Mouse (Mus musculus) MEL (cell line): ENCODE results near the gene Prkag2. TPM values are rescaled to one million over a fixed set of nuclear protein-coding genes. Genes with fewer than 3 reads are reported as not detected.

Source experiments
- DNase-seq: peaks from one replicate; pipeline ENCODE4 v3.0.0; 2011; ENCODE audit warnings: low read depth, low spot score
- H3K27ac ChIP-seq: 2 replicates; pipeline ENCODE4 v1.5.1; 2012; ENCODE audit warnings: low read depth, mild to moderate bottlenecking, control low read depth, low read length, moderate library complexity; ENCODE audit not compliant: control insufficient read depth
- H3K27me3 ChIP-seq, 2 experiments: fragments of 150-350 bp in 1 of 2; sonication (generic) in 1 of 2; 2 replicates each; pipeline ENCODE4 v1.6.1; 2012; ENCODE audit warnings: low read length in 2 of 2, mild to moderate bottlenecking in 2 of 2, improper control_type of control experiment in 1 of 2, moderate library complexity in 1 of 2; ENCODE audit not compliant: insufficient read depth in 2 of 2, control insufficient read depth in 1 of 2
- H3K36me3 ChIP-seq, 2 experiments: 2 replicates each; pipeline ENCODE4 v1.6.1; 2012 to 2014; ENCODE audit warnings: low read length in 2 of 2, improper control_type of control experiment in 1 of 2, inconsistent platforms in 1 of 2, mild to moderate bottlenecking in 1 of 2; ENCODE audit not compliant: insufficient read depth in 2 of 2, control insufficient read depth in 1 of 2
- H3K4me1 ChIP-seq, 2 experiments: fragments of 150-350 bp in 1 of 2; sonication (generic) in 1 of 2; 2 replicates each; pipeline ENCODE4 v1.6.1; 2012; ENCODE audit warnings: low read length in 2 of 2, improper control_type of control experiment in 1 of 2, mild to moderate bottlenecking in 1 of 2; ENCODE audit not compliant: insufficient read depth in 2 of 2, control insufficient read depth in 1 of 2
- H3K4me3 ChIP-seq, 2 experiments: fragments of 150-350 bp in 1 of 2; sonication (generic) in 1 of 2; 2 replicates each; pipeline ENCODE4 v1.5.1; 2012; ENCODE audit warnings: low read depth in 2 of 2, low read length in 2 of 2, mild to moderate bottlenecking in 2 of 2, moderate library complexity in 2 of 2, control low read depth in 1 of 2, improper control_type of control experiment in 1 of 2; ENCODE audit not compliant: control insufficient read depth in 1 of 2, insufficient read depth in 1 of 2
- H3K79me2 ChIP-seq: 2 replicates; pipeline ENCODE4 v1.6.1; 2012; ENCODE audit warnings: mild to moderate bottlenecking, low read length, moderate library complexity; ENCODE audit not compliant: control insufficient read depth, poor library complexity, insufficient read depth
- H3K9ac ChIP-seq: 2 replicates; pipeline ENCODE4 v1.6.1; 2012; ENCODE audit warnings: low read depth, mild to moderate bottlenecking, control low read depth, low read length, moderate library complexity; ENCODE audit not compliant: control insufficient read depth, poor library complexity, severe bottlenecking
- H3K9me3 ChIP-seq: fragments of 150-350 bp; sonication (generic); replicated peaks from 2 replicates; pipeline ENCODE4 v1.6.1; 2012; ENCODE audit warnings: mild to moderate bottlenecking, low read length, improper control_type of control experiment, moderate library complexity; ENCODE audit not compliant: insufficient read depth
- CHD2 ChIP-seq: IDR thresholded peaks from 2 replicates; pipeline ENCODE4 v1.6.1; 2011; ENCODE audit warnings: low read length, improper control_type of control experiment
- CTCF ChIP-seq, 3 experiments: IDR thresholded peaks in 2 of 3; conservative IDR thresholded peaks in 1 of 3; 2 replicates each; pipeline ENCODE4 v1.5.1; 2011 to 2012; ENCODE audit warnings: low read length in 3 of 3, low read depth in 2 of 3, mild to moderate bottlenecking in 2 of 3, improper control_type of control experiment in 1 of 3, inconsistent platforms in 1 of 3, mixed read lengths in 1 of 3, moderate library complexity in 1 of 3; ENCODE audit not compliant: control insufficient read depth in 1 of 3, insufficient read depth in 1 of 3, poor library complexity in 1 of 3, severe bottlenecking in 1 of 3
- E2F4 ChIP-seq: IDR thresholded peaks from 2 replicates; pipeline ENCODE4 v1.6.1; 2011; ENCODE audit warnings: low read depth, low read length, improper control_type of control experiment, borderline replicate concordance
- HCFC1 ChIP-seq: IDR thresholded peaks from 2 replicates; pipeline ENCODE4 v1.6.1; 2012; ENCODE audit warnings: low read depth, mild to moderate bottlenecking, inconsistent platforms, low read length, improper control_type of control experiment, moderate library complexity
- JUND ChIP-seq: IDR thresholded peaks from 2 replicates; pipeline ENCODE4 v1.6.1; 2011; ENCODE audit warnings: low read depth, mild to moderate bottlenecking, improper control_type of control experiment, low read length
- KAT2A ChIP-seq: conservative IDR thresholded peaks from 2 replicates; pipeline ENCODE4 v1.6.1; 2012; ENCODE audit warnings: low read depth, low read length, improper control_type of control experiment, inconsistent platforms
- MAFK ChIP-seq: IDR thresholded peaks from 2 replicates; pipeline ENCODE4 v1.6.1; 2011; ENCODE audit warnings: low read depth, mild to moderate bottlenecking, low read length, improper control_type of control experiment, borderline replicate concordance
- MAX ChIP-seq: IDR thresholded peaks from 2 replicates; pipeline ENCODE4 v1.6.1; 2011; ENCODE audit warnings: low read length, improper control_type of control experiment
- MAZ ChIP-seq: IDR thresholded peaks from 2 replicates; pipeline ENCODE4 v1.6.1; 2012; ENCODE audit warnings: low read depth, mild to moderate bottlenecking, inconsistent platforms, low read length, improper control_type of control experiment
- MEF2A ChIP-seq: IDR thresholded peaks from 2 replicates; pipeline ENCODE4 v1.6.1; 2014; ENCODE audit warnings: low read depth, mild to moderate bottlenecking, inconsistent platforms, low read length, improper control_type of control experiment; ENCODE audit not compliant: poor library complexity, insufficient replicate concordance, severe bottlenecking; ENCODE audit errors: extremely low read depth
- MXI1 ChIP-seq: IDR thresholded peaks from 2 replicates; pipeline ENCODE4 v1.6.1; 2011; ENCODE audit warnings: mild to moderate bottlenecking, low read depth, low read length, improper control_type of control experiment
- MYC ChIP-seq: IDR thresholded peaks from 2 replicates; pipeline ENCODE4 v1.6.1; 2011; ENCODE audit warnings: low read depth, mild to moderate bottlenecking, low read length, improper control_type of control experiment, moderate library complexity
- NELFE ChIP-seq: IDR thresholded peaks from 2 replicates; pipeline ENCODE4 v1.6.1; 2011; ENCODE audit warnings: low read depth, low read length, improper control_type of control experiment
- NRF1 ChIP-seq: IDR thresholded peaks from 2 replicates; pipeline ENCODE4 v1.6.1; 2014; ENCODE audit warnings: low read depth, mild to moderate bottlenecking, inconsistent platforms, low read length, improper control_type of control experiment, moderate library complexity; ENCODE audit not compliant: poor library complexity, insufficient read depth, severe bottlenecking
- POLR2A ChIP-seq, 2 experiments: IDR thresholded peaks; 2 replicates each; pipeline ENCODE4 v1.6.1; 2011 to 2012; ENCODE audit warnings: low read length in 2 of 2, mild to moderate bottlenecking in 2 of 2, control low read depth in 1 of 2, improper control_type of control experiment in 1 of 2, low read depth in 1 of 2, moderate library complexity in 1 of 2; ENCODE audit not compliant: control insufficient read depth in 1 of 2, insufficient read depth in 1 of 2, poor library complexity in 1 of 2
- POLR2AphosphoS2 ChIP-seq: IDR thresholded peaks from 2 replicates; pipeline ENCODE4 v1.6.1; 2011; ENCODE audit warnings: low read length, improper control_type of control experiment
- RAD21 ChIP-seq: IDR thresholded peaks from 2 replicates; pipeline ENCODE4 v1.6.1; 2011; ENCODE audit warnings: mild to moderate bottlenecking, low read depth, low read length, improper control_type of control experiment
- RCOR1 ChIP-seq: IDR thresholded peaks from 2 replicates; pipeline ENCODE4 v1.6.1; 2012; ENCODE audit warnings: low read depth, mild to moderate bottlenecking, inconsistent platforms, low read length, improper control_type of control experiment
- SIN3A ChIP-seq: IDR thresholded peaks from 2 replicates; pipeline ENCODE4 v1.6.1; 2012; ENCODE audit warnings: low read length, improper control_type of control experiment, inconsistent platforms
- SMC3 ChIP-seq: IDR thresholded peaks from 2 replicates; pipeline ENCODE4 v1.6.1; 2011; ENCODE audit warnings: low read depth, low read length, improper control_type of control experiment
- TBP ChIP-seq: IDR thresholded peaks from 2 replicates; pipeline ENCODE4 v1.8.0; 2011; ENCODE audit warnings: low read depth, low read length, improper control_type of control experiment
- TCF12 ChIP-seq: IDR thresholded peaks from 2 replicates; pipeline ENCODE4 v1.6.1; 2014; ENCODE audit warnings: low read depth, mild to moderate bottlenecking, inconsistent platforms, low read length, improper control_type of control experiment, moderate library complexity
- UBTF ChIP-seq: IDR thresholded peaks from 2 replicates; pipeline ENCODE4 v1.6.1; 2012; ENCODE audit warnings: low read depth, mild to moderate bottlenecking, inconsistent platforms, low read length, improper control_type of control experiment, moderate library complexity, borderline replicate concordance; ENCODE audit not compliant: insufficient read depth
- USF1 ChIP-seq: IDR thresholded peaks from 2 replicates; pipeline ENCODE4 v1.6.1; 2014; ENCODE audit warnings: low read depth, mild to moderate bottlenecking, inconsistent platforms, low read length, improper control_type of control experiment, moderate library complexity
- USF2 ChIP-seq, 2 experiments: IDR thresholded peaks; 2 replicates each; pipeline ENCODE4 v1.6.1; 2011 to 2012; ENCODE audit warnings: improper control_type of control experiment in 2 of 2, low read length in 2 of 2, borderline replicate concordance in 1 of 2, inconsistent platforms in 1 of 2, low read depth in 1 of 2, mild to moderate bottlenecking in 1 of 2; ENCODE audit not compliant: insufficient read depth in 1 of 2
- ZC3H11A ChIP-seq: IDR thresholded peaks from 2 replicates; pipeline ENCODE4 v1.6.1; 2012; ENCODE audit warnings: low read depth, mild to moderate bottlenecking, inconsistent platforms, low read length, improper control_type of control experiment
- ZKSCAN1 ChIP-seq: IDR thresholded peaks from 2 replicates; pipeline ENCODE4 v1.6.1; 2012; ENCODE audit warnings: low read depth, mild to moderate bottlenecking, inconsistent platforms, low read length, improper control_type of control experiment, moderate library complexity
- ZMIZ1 ChIP-seq: IDR thresholded peaks from 2 replicates; pipeline ENCODE4 v1.6.1; 2012; ENCODE audit warnings: low read depth, mild to moderate bottlenecking, inconsistent platforms, low read length, improper control_type of control experiment, moderate library complexity
- ZNF384 ChIP-seq: IDR thresholded peaks from 2 replicates; pipeline ENCODE4 v1.6.1; 2012; ENCODE audit warnings: low read depth, mild to moderate bottlenecking, inconsistent platforms, low read length, improper control_type of control experiment
- polyA plus RNA-seq, 2 experiments: library from polyadenylated mRNA; stranded (reverse) in 1 of 2; unstranded in 1 of 2; fragments of >175 nt in 1 of 2; fragments of >200 nt in 1 of 2; gene quantifications; 2 replicates each; pipeline versions ENCODE4 v1.2.1 to v1.2.4; 2012; ENCODE audit warnings: low replicate concordance in 2 of 2, low read depth in 1 of 2; ENCODE audit not compliant: insufficient read length in 2 of 2, insufficient read depth in 1 of 2, missing spikeins in 1 of 2
- total RNA-seq: library from RNA; depleted of rRNA; stranded (reverse); fragments of 300-350 nt; gene quantifications from 2 replicates; pipeline ENCODE4 v1.2.3, GENCODE M21; 2012

Gene Prkag2
- total and polyA plus RNA-seq, 3 experiments, result 8.0 to 27.9 TPM; not detected in 1

DNA sequence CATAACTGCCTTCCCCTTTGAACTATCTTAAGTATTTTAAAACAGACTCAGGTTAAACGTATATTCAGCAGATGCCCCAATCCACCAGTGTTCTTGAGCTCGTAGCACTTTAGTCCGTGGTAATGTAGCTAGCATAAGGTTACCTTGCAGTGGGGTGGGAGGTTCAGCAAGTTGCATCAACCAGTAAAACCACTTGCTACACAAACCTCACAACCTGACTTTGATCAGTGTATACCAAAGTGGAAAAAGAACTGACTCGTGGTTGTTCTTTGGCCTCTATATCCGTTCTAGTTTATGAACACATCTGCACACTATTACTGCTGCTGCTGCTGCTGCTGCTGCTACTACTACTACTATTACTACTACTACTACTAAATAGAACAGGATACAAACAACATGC is 256.6 kb downstream of the Prkag2 start:
- peaks cover 22 to 24% of the 10 kb centered on the region in 2 experiments for H3K4me1 ChIP-seq
- no peaks in the 10 kb centered on the region for H3K27me3 ChIP-seq
- peak; percentile 48 for DNase-seq
- peaks cover 0 to 33% of the 10 kb centered on the region in 2 experiments; a peak in 3 of 4 replicates for H3K36me3 ChIP-seq
- TF ChIP-seq USF2 (IDR thresholded peaks at IDR 0.05; ENCODE audit: borderline replicate concordance in 1 of 2, insufficient read depth in 1 of 2, low read depth in 1 of 2, low read length in 2 of 2) (no peak), SMC3 (no peak), POLR2A (IDR thresholded peaks at IDR 0.05; ENCODE audit: control insufficient read depth in 1 of 2, insufficient read depth in 1 of 2, low read depth in 1 of 2, low read length in 2 of 2, poor library complexity in 1 of 2) (no peak), POLR2AphosphoS2 (no peak), USF1 (no peak)
- TF ChIP-seq, all 39 proteins: peak for 0
- H3K9me3 ChIP-seq, result no peaks in the 10 kb centered on the region
- peak overlapping the region; percentile 76 for H3K27ac ChIP-seq
- peak overlapping the region; percentile 43 to 69; a peak in 2 of 4 replicates for H3K4me3 ChIP-seq
- peaks cover 35% of the 10 kb centered on the region for H3K79me2 ChIP-seq
- H3K9ac ChIP-seq, result peak overlapping the region; percentile 70

DNA sequence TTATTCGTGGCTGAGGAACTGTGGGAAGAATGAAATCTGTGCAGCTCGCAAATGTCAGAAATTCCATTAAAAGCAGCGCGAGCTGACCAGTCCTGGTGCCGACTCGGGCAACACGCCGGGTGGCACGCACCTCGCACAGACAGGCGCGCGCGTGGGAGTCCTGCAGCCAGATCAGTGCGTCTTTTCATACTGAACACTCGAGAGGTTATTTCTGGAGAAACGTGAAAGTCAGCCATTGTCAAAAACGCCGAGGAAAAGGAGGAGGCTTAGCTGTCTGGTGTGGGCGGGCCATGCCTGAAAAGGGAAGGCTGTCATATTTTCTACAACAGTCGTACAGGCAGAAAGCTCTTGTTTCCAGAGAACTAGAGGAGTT is 257.4 kb downstream of the Prkag2 start:
- H3K36me3 ChIP-seq, result peaks cover 0 to 37% of the 10 kb centered on the region in 2 experiments; a peak in 3 of 4 replicates
- peak overlapping the region; percentile 70 for H3K9ac ChIP-seq
- peak overlapping the region; percentile 76 for H3K27ac ChIP-seq
- peak overlapping the region; percentile 43 to 69 for H3K4me3 ChIP-seq
- peaks cover 22 to 24% of the 10 kb centered on the region in 2 experiments for H3K4me1 ChIP-seq
- DNase-seq, result peak; percentile 85
- no peaks in the 10 kb centered on the region for H3K9me3 ChIP-seq
- TF ChIP-seq ZNF384 (no peak), SIN3A (no peak; the same call in 1 of the 2 replicates), RAD21 (no peak), POLR2A (IDR thresholded peaks at IDR 0.05; ENCODE audit: control insufficient read depth in 1 of 2, insufficient read depth in 1 of 2, low read depth in 1 of 2, low read length in 2 of 2, poor library complexity in 1 of 2) (peak in 1 of 2 experiments; percentile 26; a peak in 2 of 4 replicates), ZKSCAN1 (no peak), MYC (no peak), CTCF (IDR thresholded peaks at IDR 0.05 in 2 of 3, conservative IDR thresholded peaks at IDR 0.05 in 1 of 3; ENCODE audit: control insufficient read depth in 1 of 3, insufficient read depth in 1 of 3, low read depth in 2 of 3, low read length in 3 of 3, poor library complexity in 1 of 3, severe bottlenecking in 1 of 3) (no peak), JUND (no peak), MXI1 (peak; percentile 77), TCF12 (no peak), MAZ (no peak), HCFC1 (no peak), KAT2A (no peak), ZMIZ1 (no peak), MEF2A (no peak), UBTF (no peak), POLR2AphosphoS2 (no peak), NELFE (no peak), TBP (no peak), NRF1 (0 out of 2 replicates have a peak, but pooled peaks have one; percentile 1), MAFK (no peak), ZC3H11A (no peak), RCOR1 (no peak), CHD2 (no peak), MAX (no peak), E2F4 (no peak)
- no peaks in the 10 kb centered on the region for H3K27me3 ChIP-seq
- H3K79me2 ChIP-seq, result peaks cover 41% of the 10 kb centered on the region
